Mouse (Mus musculus): Measurements from ENCODE around the gene Cdr2l. TPM values are rescaled to one million over a fixed set of nuclear protein-coding genes. Genes with fewer than 3 reads are reported as not detected.
"Not testable (repeated sequence)": the region's sequence is repeated elsewhere in the genome, so short reads cannot be mapped to it uniquely, and the experiment has no call there.

The Cdr2l gene
- polyA plus RNA-seq, 1 experiment: 0.01 TPM

- Histone ChIP-seq H3K9me3 (ENCODE audit: control insufficient read depth, low read length) (peaks cover 12% of the 10 kb centered on the region), H3K27me3 (ENCODE audit: control insufficient read depth) (peaks cover 75% of the 10 kb centered on the region), H3K36me3 (ENCODE audit: control insufficient read depth) (no peaks in the 10 kb centered on the region), H3K4me3 (replicated peaks) (no peak overlapping the region), H3K4me1 (ENCODE audit: control insufficient read depth) (peaks cover 3% of the 10 kb centered on the region; the same call in 1 of the 2 replicates)
- TF ChIP-seq TAL1 (IDR thresholded peaks at IDR 0.05; ENCODE audit: low read length) (no peak), GATA1 (IDR thresholded peaks at IDR 0.05; ENCODE audit: low read length) (no peak)
Measured at GRCm38 (mm10) chr11:115374695-115375425, 6.9 kb upstream of the Cdr2l start.

GRCm38 (mm10) chr11:115376722-115377121 lies 5.0 kb upstream of the Cdr2l start:
- peaks cover 3% of the 10 kb centered on the region; the same call in 1 of the 2 replicates for H3K4me1 ChIP-seq (ENCODE audit: control insufficient read depth)
- H3K27me3 ChIP-seq (ENCODE audit: control insufficient read depth): peaks cover 78% of the 10 kb centered on the region
- peaks cover 12% of the 10 kb centered on the region for H3K9me3 ChIP-seq (ENCODE audit: control insufficient read depth, low read length)
- no peak overlapping the region for H3K4me3 ChIP-seq (replicated peaks)
- no peaks in the 10 kb centered on the region for H3K36me3 ChIP-seq (ENCODE audit: control insufficient read depth)
- TF ChIP-seq TAL1 (IDR thresholded peaks at IDR 0.05; ENCODE audit: low read length) (no peak), GATA1 (IDR thresholded peaks at IDR 0.05; ENCODE audit: low read length) (no peak)

- H3K27me3 ChIP-seq (ENCODE audit: control insufficient read depth): peaks cover 80% of the 10 kb centered on the region
- H3K4me3 ChIP-seq (replicated peaks): no peak overlapping the region
- peaks cover 14% of the 10 kb centered on the region for H3K9me3 ChIP-seq (ENCODE audit: control insufficient read depth, low read length)
- no peak for TF ChIP-seq GATA1 (IDR thresholded peaks at IDR 0.05; ENCODE audit: low read length)
- no peak for TF ChIP-seq TAL1 (IDR thresholded peaks at IDR 0.05; ENCODE audit: low read length)
- peaks cover 5% of the 10 kb centered on the region; the same call in 1 of the 2 replicates for H3K4me1 ChIP-seq (ENCODE audit: control insufficient read depth)
- no peaks in the 10 kb centered on the region for H3K36me3 ChIP-seq (ENCODE audit: control insufficient read depth)
Measured at GRCm38 (mm10) chr11:115377254-115377653, 4.5 kb upstream of the Cdr2l start.

GRCm38 (mm10) chr11:115377854-115378253 lies 3.9 kb upstream of the Cdr2l start:
- Histone ChIP-seq H3K27me3 (ENCODE audit: control insufficient read depth) (peaks cover 84% of the 10 kb centered on the region), H3K9me3 (ENCODE audit: control insufficient read depth, low read length) (peaks cover 16% of the 10 kb centered on the region), H3K4me3 (replicated peaks) (no peak overlapping the region), H3K36me3 (ENCODE audit: control insufficient read depth) (no peaks in the 10 kb centered on the region), H3K4me1 (ENCODE audit: control insufficient read depth) (peaks cover 5% of the 10 kb centered on the region; the same call in 1 of the 2 replicates)
- no peak for TF ChIP-seq TAL1 (IDR thresholded peaks at IDR 0.05; ENCODE audit: low read length)
- TF ChIP-seq GATA1 (IDR thresholded peaks at IDR 0.05; ENCODE audit: low read length): no peak

GRCm38 (mm10) chr11:115381276-115381675 lies 440 bp upstream of the Cdr2l start:
- Histone ChIP-seq H3K4me3 (replicated peaks) (no peak overlapping the region), H3K4me1 (ENCODE audit: control insufficient read depth) (peaks cover 2% of the 10 kb centered on the region; the same call in 1 of the 2 replicates), H3K36me3 (ENCODE audit: control insufficient read depth) (no peaks in the 10 kb centered on the region), H3K27me3 (ENCODE audit: control insufficient read depth) (peaks cover 77% of the 10 kb centered on the region), H3K9me3 (ENCODE audit: control insufficient read depth, low read length) (peaks cover 16% of the 10 kb centered on the region)
- TF ChIP-seq GATA1 (IDR thresholded peaks at IDR 0.05; ENCODE audit: low read length) (no peak), TAL1 (IDR thresholded peaks at IDR 0.05; ENCODE audit: low read length) (no peak)

- H3K4me3 ChIP-seq (replicated peaks): no peak overlapping the region
- no peak for TF ChIP-seq GATA1 (IDR thresholded peaks at IDR 0.05; ENCODE audit: low read length)
- TF ChIP-seq TAL1 (IDR thresholded peaks at IDR 0.05; ENCODE audit: low read length): no peak
- H3K36me3 ChIP-seq (ENCODE audit: control insufficient read depth): no peaks in the 10 kb centered on the region
- H3K9me3 ChIP-seq (ENCODE audit: control insufficient read depth, low read length): peaks cover 15% of the 10 kb centered on the region
- peaks cover 2% of the 10 kb centered on the region; the same call in 1 of the 2 replicates for H3K4me1 ChIP-seq (ENCODE audit: control insufficient read depth)
- H3K27me3 ChIP-seq (ENCODE audit: control insufficient read depth): peaks cover 72% of the 10 kb centered on the region
Measured at GRCm38 (mm10) chr11:115382891-115383290, 1.2 kb downstream of the Cdr2l start.

GRCm38 (mm10) chr11:115383701-115384474 lies 2.2 kb downstream of the Cdr2l start:
- no peak overlapping the region for H3K4me3 ChIP-seq (replicated peaks)
- TF ChIP-seq GATA1 (IDR thresholded peaks at IDR 0.05; ENCODE audit: low read length): no peak
- TF ChIP-seq TAL1 (IDR thresholded peaks at IDR 0.05; ENCODE audit: low read length): no peak
- H3K27me3 ChIP-seq (ENCODE audit: control insufficient read depth): peaks cover 63% of the 10 kb centered on the region

GRCm38 (mm10) chr11:115384587-115384986 lies 2.9 kb downstream of the Cdr2l start:
- no peak overlapping the region for H3K4me3 ChIP-seq (replicated peaks)
- H3K4me1 ChIP-seq (ENCODE audit: control insufficient read depth): peaks cover 2% of the 10 kb centered on the region; the same call in 1 of the 2 replicates
- TF ChIP-seq TAL1 (IDR thresholded peaks at IDR 0.05; ENCODE audit: low read length) (no peak), GATA1 (IDR thresholded peaks at IDR 0.05; ENCODE audit: low read length) (no peak)
- H3K27me3 ChIP-seq (ENCODE audit: control insufficient read depth): peaks cover 58% of the 10 kb centered on the region
- no peaks in the 10 kb centered on the region for H3K36me3 ChIP-seq (ENCODE audit: control insufficient read depth)
- peaks cover 3% of the 10 kb centered on the region; the same call in 1 of the 2 replicates for H3K9me3 ChIP-seq (ENCODE audit: control insufficient read depth, low read length)

More at GRCm38 (mm10) chr11:115383701-115384474, 2.2 kb downstream of the Cdr2l start:
- no peaks in the 10 kb centered on the region for H3K36me3 ChIP-seq (ENCODE audit: control insufficient read depth)
- peaks cover 7% of the 10 kb centered on the region; the same call in 1 of the 2 replicates for H3K9me3 ChIP-seq (ENCODE audit: control insufficient read depth, low read length)
- peaks cover 2% of the 10 kb centered on the region; the same call in 1 of the 2 replicates for H3K4me1 ChIP-seq (ENCODE audit: control insufficient read depth)

- not testable (repeated sequence) for H3K4me1 ChIP-seq (ENCODE audit: control insufficient read depth); H3K36me3 ChIP-seq (ENCODE audit: control insufficient read depth); H3K9me3 ChIP-seq (ENCODE audit: control insufficient read depth, low read length); H3K4me3 ChIP-seq (replicated peaks)
- peaks cover 35% of the 10 kb centered on the region for H3K27me3 ChIP-seq (ENCODE audit: control insufficient read depth)
Measured at GRCm38 (mm10) chr11:115386859-115387258, 5.1 kb downstream of the Cdr2l start.
